Comparison of ENCODE assay signal across 14 mouse cellular contexts in genomic region chr11:75842904-75843619, GRCm38 (mm10). TPM values are rescaled to one million over a fixed set of nuclear protein-coding genes. Genes with fewer than 3 reads are reported as not detected.
DNase-seq lines count a peak whose midpoint lies in the region; ATAC-seq and TF ChIP-seq lines count a peak whose summit lies in the region.
"Had no signal": no experiment of that assay in that cellular context is flagged by ENCODE, and none has a peak within 500 bp of the region (broad histone marks: within the 10 kb centered on the region; RNA-seq: fewer than 3 reads in every experiment).

No protein-coding gene starts in this region.

- no peak for TF ChIP-seq CTCF in midbrain, postnatal 0 days (IDR thresholded peaks at IDR 0.05)

- WGBS in forebrain, embryonic 10.5 days: 72% methylated on average over 4 of the region's 4 CpGs
- 78% methylated on average over 4 of the region's 4 CpGs for WGBS in forebrain, embryonic 13.5 days
- 63% methylated on average over 4 of the region's 4 CpGs for WGBS in midbrain, postnatal 0 days
- WGBS in midbrain, embryonic 14.5 days: 56% methylated on average over 4 of the region's 4 CpGs
- WGBS in embryonic facial prominence, embryonic 10.5 days: 55% methylated on average over 4 of the region's 4 CpGs

- peaks cover 4% of the 10 kb centered on the region; the same call in 1 of the 2 replicates for H3K27me3 ChIP-seq in forebrain, embryonic 10.5 days (ENCODE audit: poor library complexity, severe bottlenecking)
- H3K27me3 ChIP-seq in forebrain, embryonic 13.5 days: no peaks in the 10 kb centered on the region
- no peaks in the 10 kb centered on the region for H3K27me3 ChIP-seq in midbrain, postnatal 0 days (ENCODE audit: insufficient read depth, low read length)
- no peaks in the 10 kb centered on the region for H3K27me3 ChIP-seq in midbrain, embryonic 14.5 days (ENCODE audit: control insufficient read depth, insufficient read depth, low read length)
- H3K27me3 ChIP-seq in embryonic facial prominence, embryonic 10.5 days (replicated peaks; ENCODE audit: low read depth, poor library complexity, severe bottlenecking): peaks cover 15% of the 10 kb centered on the region
- H3K27me3 ChIP-seq: hindbrain, embryonic 15.5 days; liver, embryonic 12.5 days; lung, embryonic 15.5 days; neural tube, embryonic 15.5 days; Patski had no signal

- no peaks in the 10 kb centered on the region for H3K36me3 ChIP-seq in forebrain, embryonic 10.5 days (replicated peaks)
- H3K36me3 ChIP-seq in forebrain, embryonic 13.5 days (ENCODE audit: poor library complexity, severe bottlenecking): no peaks in the 10 kb centered on the region
- H3K36me3 ChIP-seq in midbrain, postnatal 0 days (ENCODE audit: insufficient read depth, low read length): no peaks in the 10 kb centered on the region
- H3K36me3 ChIP-seq in midbrain, embryonic 14.5 days (ENCODE audit: control insufficient read depth, insufficient read depth, low read length): no peaks in the 10 kb centered on the region
- H3K36me3 ChIP-seq in embryonic facial prominence, embryonic 10.5 days (replicated peaks): no peaks in the 10 kb centered on the region
- H3K36me3 ChIP-seq: hindbrain, embryonic 15.5 days; liver, embryonic 12.5 days; lung, embryonic 15.5 days; neural tube, embryonic 15.5 days had no signal

- DNase-seq in forebrain, embryonic 10.5 days (ENCODE audit: extremely low spot score, low spot score): no peak
- peak; percentile 41 for DNase-seq in midbrain, postnatal 0 days (ENCODE audit: low spot score)
- DNase-seq in midbrain, embryonic 14.5 days: no peak
- DNase-seq in embryonic facial prominence, embryonic 10.5 days (ENCODE audit: low spot score): peak; percentile 57
- DNase-seq in layer of hippocampus, postnatal 10 days (ENCODE audit: low spot score in 2 of 2): no peak
- no peak for DNase-seq in gastrocnemius, postnatal 4 days (ENCODE audit: low spot score in 2 of 2)
- DNase-seq in kidney, adult 9 months: no peak
- DNase-seq: adrenal gland, postnatal 36 days had no signal

- ATAC-seq in forebrain, embryonic 13.5 days: no peak
- ATAC-seq in midbrain, postnatal 0 days (ENCODE audit: low FRiP score): no peak
- no peak for ATAC-seq in midbrain, embryonic 14.5 days (ENCODE audit: low FRiP score, low TSS enrichment)
- ATAC-seq: liver, embryonic 12.5 days; Patski had no signal

- no peaks in the 10 kb centered on the region for H3K9me3 ChIP-seq in forebrain, embryonic 10.5 days
- H3K9me3 ChIP-seq in forebrain, embryonic 13.5 days (replicated peaks): no peaks in the 10 kb centered on the region
- H3K9me3 ChIP-seq in midbrain, postnatal 0 days (ENCODE audit: low read length): no peaks in the 10 kb centered on the region
- H3K9me3 ChIP-seq in midbrain, embryonic 14.5 days (ENCODE audit: control insufficient read depth, low read length): no peaks in the 10 kb centered on the region
- H3K9me3 ChIP-seq in embryonic facial prominence, embryonic 10.5 days: no peaks in the 10 kb centered on the region
- H3K9me3 ChIP-seq: hindbrain, embryonic 15.5 days; liver, embryonic 12.5 days; lung, embryonic 15.5 days; neural tube, embryonic 15.5 days had no signal

- no peak overlapping the region for H3K4me2 ChIP-seq in forebrain, embryonic 13.5 days
- no peak overlapping the region for H3K4me2 ChIP-seq in midbrain, postnatal 0 days (ENCODE audit: low read depth, low read length, poor library complexity, severe bottlenecking)
- no peak overlapping the region for H3K4me2 ChIP-seq in midbrain, embryonic 14.5 days (ENCODE audit: low read length)
- H3K4me2 ChIP-seq: hindbrain, embryonic 15.5 days; liver, embryonic 12.5 days; lung, embryonic 15.5 days; neural tube, embryonic 15.5 days had no signal

- H3K27ac ChIP-seq in forebrain, embryonic 10.5 days: peak overlapping the region; percentile 32; the same call in 1 of the 2 replicates
- H3K27ac ChIP-seq in forebrain, embryonic 13.5 days: no peak overlapping the region
- no peak overlapping the region for H3K27ac ChIP-seq in midbrain, postnatal 0 days (ENCODE audit: low read depth, low read length)
- H3K27ac ChIP-seq in midbrain, embryonic 14.5 days (replicated peaks; ENCODE audit: low read depth, low read length): no peak overlapping the region
- H3K27ac ChIP-seq in embryonic facial prominence, embryonic 10.5 days (replicated peaks): peak overlapping the region; percentile 5
- H3K27ac ChIP-seq: hindbrain, embryonic 15.5 days; liver, embryonic 12.5 days; lung, embryonic 15.5 days; neural tube, embryonic 15.5 days had no signal

- no peak overlapping the region for H3K4me3 ChIP-seq in forebrain, embryonic 10.5 days
- no peak overlapping the region for H3K4me3 ChIP-seq in forebrain, embryonic 13.5 days
- H3K4me3 ChIP-seq in midbrain, postnatal 0 days (ENCODE audit: low read depth, low read length): no peak overlapping the region
- H3K4me3 ChIP-seq in midbrain, embryonic 14.5 days (replicated peaks; ENCODE audit: low read depth, low read length): no peak overlapping the region
- H3K4me3 ChIP-seq in embryonic facial prominence, embryonic 10.5 days: no peak overlapping the region
- H3K4me3 ChIP-seq: hindbrain, embryonic 15.5 days; liver, embryonic 12.5 days; lung, embryonic 15.5 days; neural tube, embryonic 15.5 days had no signal

- peaks cover 68% of the 10 kb centered on the region for H3K4me1 ChIP-seq in forebrain, embryonic 10.5 days
- H3K4me1 ChIP-seq in forebrain, embryonic 13.5 days: peaks cover 15% of the 10 kb centered on the region
- peaks cover 3% of the 10 kb centered on the region; the same call in 1 of the 2 replicates for H3K4me1 ChIP-seq in midbrain, postnatal 0 days (ENCODE audit: insufficient read depth, low read length)
- peaks cover 15% of the 10 kb centered on the region for H3K4me1 ChIP-seq in midbrain, embryonic 14.5 days (ENCODE audit: control insufficient read depth, insufficient read depth, low read length)
- H3K4me1 ChIP-seq in embryonic facial prominence, embryonic 10.5 days: peaks cover 59% of the 10 kb centered on the region
- H3K4me1 ChIP-seq: lung, embryonic 15.5 days had no signal

- no peak overlapping the region for H3K9ac ChIP-seq in forebrain, embryonic 13.5 days
- no peak overlapping the region for H3K9ac ChIP-seq in midbrain, postnatal 0 days (replicated peaks; ENCODE audit: low read length, poor library complexity, severe bottlenecking)
- H3K9ac ChIP-seq in midbrain, embryonic 14.5 days (replicated peaks; ENCODE audit: low read length): no peak overlapping the region
- H3K9ac ChIP-seq: hindbrain, embryonic 15.5 days; liver, embryonic 12.5 days; lung, embryonic 15.5 days; neural tube, embryonic 15.5 days had no signal

RNA-seq across cellular contexts. Expression of gene Doc2b, which starts 47.2 kb away (rescaled TPM):
- 0.10 and 0.17 TPM in 2 replicates for polyA plus RNA-seq in forebrain, embryonic 10.5 days (2016; fragmentation: Nextera tagmentation; extraction: Ambion mirVana)
- polyA plus RNA-seq in forebrain, embryonic 13.5 days (2015; fragmentation: Nextera tagmentation; extraction: Ambion mirVana): 0.92 and 1.2 TPM in 2 replicates
- total RNA-seq in midbrain, postnatal 0 days (2014; rRNA removed): 23.0 and 27.7 TPM in 2 replicates
- 6.9 and 8.0 TPM in 2 replicates for polyA plus RNA-seq in midbrain, postnatal 0 days (2015; fragmentation: Nextera tagmentation; extraction: Ambion mirVana)
- 3.5 and 5.3 TPM in 2 replicates for polyA plus RNA-seq in midbrain, embryonic 14.5 days (2014; fragmentation: Nextera tagmentation; extraction: Ambion mirVana)
- polyA plus RNA-seq in embryonic facial prominence, embryonic 10.5 days (2016; fragmentation: Nextera tagmentation; extraction: Ambion mirVana): 0.22 and 0.28 TPM in 2 replicates
- total RNA-seq in layer of hippocampus, postnatal 10 days (2021): 10 to 100 TPM; 76.5 to 82.5 TPM
- total RNA-seq in gastrocnemius, postnatal 4 days (2021): 1 to 10 TPM; 1.1 to 1.6 TPM

Comparison
In these comparisons a context has a peak if more than half of its experiments do, and no peak if none do; other contexts are left out.
1. DNase-seq: peak in midbrain, postnatal 0 days (single experiment) and embryonic facial prominence, embryonic 10.5 days (single experiment); none in forebrain, embryonic 10.5 days (single experiment), midbrain, embryonic 14.5 days (single experiment), layer of hippocampus, postnatal 10 days (0 of 2), gastrocnemius, postnatal 4 days (0 of 2) and kidney, adult 9 months (single experiment).
2. H3K27ac ChIP-seq: peak in forebrain, embryonic 10.5 days (single experiment) and embryonic facial prominence, embryonic 10.5 days (single experiment); none in forebrain, embryonic 13.5 days (single experiment), midbrain, postnatal 0 days (single experiment) and midbrain, embryonic 14.5 days (single experiment).